Mouse (Mus musculus) liver, embryonic 14.5 days (tissue): ENCODE results near the gene Phlpp1. TPM values are rescaled to one million over a fixed set of nuclear protein-coding genes. Genes with fewer than 3 reads are reported as not detected.

ENCODE experiments used
- ATAC-seq: fragments of 200-750 bp; cut with Nextera tagmentation; 2 replicates; pipeline ENCODE4 v1.8.0; 2017; ENCODE audit warnings: moderate number of reproducible peaks, mild to moderate bottlenecking, moderate library complexity; ENCODE audit not compliant: insufficient read depth
- DNase-seq, 3 experiments: peaks; one replicate each; pipeline ENCODE4 v3.0.0-alpha.2; 2012 to 2013; ENCODE audit warnings: low read depth in 3 of 3, low spot score in 3 of 3
- H3K27ac ChIP-seq: fragments of 300-500 bp; sonication (generic); 2 replicates; pipeline ENCODE4 v1.5.1; 2014; ENCODE audit warnings: moderate library complexity, mild to moderate bottlenecking, control low read depth, inconsistent platforms
- H3K27me3 ChIP-seq: fragments of 300-500 bp; sonication (generic); 2 replicates; pipeline ENCODE4 v1.6.1; 2014; ENCODE audit warnings: mild to moderate bottlenecking, low read length, moderate library complexity; ENCODE audit not compliant: control insufficient read depth, insufficient read depth
- H3K36me3 ChIP-seq: fragments of 300-500 bp; sonication (generic); replicated peaks from 2 replicates; pipeline ENCODE4 v1.6.1; 2014; ENCODE audit warnings: low read depth; ENCODE audit not compliant: control insufficient read depth, insufficient read depth
- H3K4me1 ChIP-seq, 2 experiments: fragments of 200-500 bp in 1 of 2; fragments of 300-500 bp in 1 of 2; sonication (generic) in 1 of 2; replicated peaks; 2 replicates each; pipeline ENCODE4 v1.6.1; 2012 to 2014; ENCODE audit warnings: antibody characterized with exemption in 1 of 2, inconsistent platforms in 1 of 2, low read length in 1 of 2; ENCODE audit not compliant: control insufficient read depth in 2 of 2, insufficient read depth in 2 of 2
- H3K4me2 ChIP-seq: fragments of 300-500 bp; sonication (generic); 2 replicates; pipeline ENCODE4 v1.6.1; 2014; ENCODE audit warnings: low read depth, mild to moderate bottlenecking, control low read depth, moderate library complexity
- H3K4me3 ChIP-seq, 2 experiments: fragments of 200-500 bp in 1 of 2; fragments of 300-500 bp in 1 of 2; sonication (generic) in 1 of 2; 2 replicates each; pipeline ENCODE4 v1.5.1; 2012 to 2014; ENCODE audit warnings: low read depth in 2 of 2, low read length in 2 of 2, mild to moderate bottlenecking in 2 of 2, control low read depth in 1 of 2, inconsistent platforms in 1 of 2, moderate library complexity in 1 of 2; ENCODE audit not compliant: insufficient read depth in 1 of 2
- H3K9ac ChIP-seq: fragments of 300-500 bp; sonication (generic); replicated peaks from 2 replicates; pipeline ENCODE4 v1.6.1; 2014; ENCODE audit warnings: mild to moderate bottlenecking, control low read depth, moderate library complexity
- H3K9me3 ChIP-seq: fragments of 300-500 bp; sonication (generic); 2 replicates; pipeline ENCODE4 v1.6.1; 2016; ENCODE audit warnings: low read length, mixed read lengths; ENCODE audit not compliant: control insufficient read depth
- CTCF ChIP-seq: IDR thresholded peaks from 2 replicates; pipeline ENCODE4 v1.5.1; 2016; ENCODE audit warnings: antibody characterized with exemption, low read depth, control low read depth
- EP300 ChIP-seq: IDR thresholded peaks from 2 replicates; pipeline ENCODE4 v1.6.1; 2016; ENCODE audit warnings: antibody characterized with exemption, low read depth
- WGBS: fragments of 180-500 bp; shearing (Covaris S2); extraction: QIAGEN DNeasy Blood & Tissue Kit; methylation state at CpG from one replicate; pipeline ENCODE4 v1.1.7; 2014; ENCODE audit not compliant: insufficient replicate concordance; 5-methylcytosine and 5-hydroxymethylcytosine counted together
- polyA plus RNA-seq, 2 experiments: library from polyadenylated mRNA; depleted of rRNA in 1 of 2; stranded (reverse) in 1 of 2; unstranded in 1 of 2; fragments of >200 nt; fragmentation: Nextera tagmentation in 1 of 2; extraction: Ambion mirVana in 1 of 2; gene quantifications; 2 replicates each; pipeline versions ENCODE4 v1.2.1 to v1.2.3; 2012 to 2014

Phlpp1 gene
- polyA plus RNA-seq, 2 experiments = 0.94 to 1.2 TPM

DNA sequence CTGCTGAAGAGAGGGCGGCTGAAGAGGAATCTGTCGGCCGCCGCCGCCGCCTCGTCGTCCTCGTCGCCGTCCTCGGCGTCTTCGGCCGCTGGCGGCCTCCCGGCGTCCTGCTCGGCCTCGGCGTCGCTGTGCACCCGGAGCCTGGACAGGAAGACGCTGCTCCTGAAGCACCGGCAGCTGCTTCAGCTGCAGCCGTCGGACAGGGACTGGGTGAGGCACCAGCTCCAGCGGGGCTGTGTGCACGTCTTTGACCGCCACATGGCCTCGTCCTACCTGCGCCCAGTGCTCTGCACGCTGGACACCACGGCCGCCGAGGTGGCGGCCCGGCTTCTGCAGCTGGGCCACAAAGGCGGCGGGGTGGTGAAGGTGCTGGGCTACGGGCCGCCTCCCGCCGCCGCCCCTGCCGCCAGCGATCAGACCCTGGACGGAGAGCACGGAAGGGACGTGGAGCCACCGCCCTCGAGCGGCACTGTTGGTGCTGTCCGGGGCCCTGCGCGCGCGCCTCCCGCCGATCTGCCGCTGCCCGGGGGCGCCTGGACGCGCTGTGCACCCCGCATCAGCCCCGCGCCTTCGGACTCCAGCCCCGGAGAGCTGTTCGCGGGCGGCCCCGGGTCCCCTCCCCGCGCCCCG, 864 bp downstream of the Phlpp1 start:
- no peak overlapping the region for H3K27ac ChIP-seq
- H3K27me3 ChIP-seq = peaks cover 6% of the 10 kb centered on the region
- peak overlapping the region; percentile 76 for H3K4me2 ChIP-seq
- peaks cover 4 to 11% of the 10 kb centered on the region in 2 experiments; a peak in 3 of 4 replicates for H3K4me1 ChIP-seq
- DNase-seq (peak in 2 of 3 experiments; percentile 16 to 19), ATAC-seq (peak; percentile 4)
- no peak for TF ChIP-seq CTCF
- TF ChIP-seq EP300 = no peak
- no peaks in the 10 kb centered on the region for H3K9me3 ChIP-seq
- H3K4me3 ChIP-seq = peak overlapping the region; percentile 62 to 65
- H3K9ac ChIP-seq = peak overlapping the region; percentile 77
- no peaks in the 10 kb centered on the region for H3K36me3 ChIP-seq
- WGBS = under 1% methylated on average over 64 of the region's 77 CpGs

DNA sequence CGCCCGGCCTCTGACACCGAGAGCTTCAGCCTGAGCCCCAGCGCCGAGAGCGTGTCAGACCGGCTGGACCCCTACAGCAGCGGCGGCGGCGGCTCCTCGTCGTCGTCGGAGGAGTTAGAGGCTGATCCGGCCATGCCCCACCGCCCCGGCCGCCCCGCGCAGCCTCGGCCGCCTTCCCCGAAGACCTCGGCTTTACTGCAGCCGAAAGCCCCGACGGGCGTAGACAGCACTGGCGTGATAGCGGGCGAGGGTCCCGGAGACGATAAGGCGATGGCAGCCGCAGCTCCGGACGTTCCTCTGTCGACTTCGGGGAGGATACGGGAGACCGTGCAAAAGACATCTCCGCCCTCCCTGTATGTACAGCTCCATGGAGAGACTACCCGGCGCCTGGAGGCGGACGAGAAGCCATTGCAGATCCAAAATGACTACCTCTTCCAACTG, 1.4 kb downstream of the Phlpp1 start:
- 7% methylated on average over 46 of the region's 47 CpGs for WGBS
- Histone ChIP-seq H3K27ac (no peak overlapping the region), H3K9me3 (no peaks in the 10 kb centered on the region), H3K9ac (peak overlapping the region; percentile 77), H3K4me1 (peaks cover 4 to 11% of the 10 kb centered on the region in 2 experiments; a peak in 3 of 4 replicates), H3K27me3 (peaks cover 6% of the 10 kb centered on the region), H3K4me3 (peak overlapping the region; percentile 62 to 65), H3K36me3 (no peaks in the 10 kb centered on the region), H3K4me2 (peak overlapping the region; percentile 76)
- no peak for TF ChIP-seq EP300
- TF ChIP-seq CTCF = no peak
- DNase-seq (no peak), ATAC-seq (no peak)

DNA sequence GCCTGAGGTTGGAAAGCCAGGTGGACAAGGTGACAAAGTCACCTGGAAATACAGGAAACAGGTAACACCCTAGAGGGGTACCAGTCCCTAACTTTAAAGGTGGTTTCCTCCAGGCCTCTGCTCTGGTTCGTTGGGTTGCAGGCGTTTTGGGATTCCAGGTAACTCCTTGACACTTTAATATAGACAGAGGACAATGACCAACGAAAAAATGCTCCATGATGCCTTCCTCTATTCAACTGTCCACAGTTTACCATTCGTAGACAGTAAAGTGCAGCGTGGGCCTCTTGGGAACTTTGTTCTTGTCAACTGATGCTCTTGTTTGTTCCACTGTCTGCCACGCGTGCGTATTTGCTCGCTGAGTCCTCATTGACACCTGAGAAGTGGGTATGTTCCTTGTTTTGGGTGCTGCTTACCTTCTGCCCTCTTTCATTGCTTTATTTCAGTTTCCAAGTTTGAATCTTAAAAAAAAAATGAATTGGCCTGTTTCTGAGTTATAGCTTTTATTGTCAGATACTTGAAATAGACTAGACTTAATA, 2.1 kb downstream of the Phlpp1 start:
- H3K4me2 ChIP-seq = peak overlapping the region; percentile 76
- H3K27me3 ChIP-seq = peaks cover 6% of the 10 kb centered on the region
- H3K27ac ChIP-seq = no peak overlapping the region
- peak overlapping the region; percentile 62 to 65 for H3K4me3 ChIP-seq
- no peaks in the 10 kb centered on the region for H3K9me3 ChIP-seq
- peaks cover 4 to 11% of the 10 kb centered on the region in 2 experiments; a peak in 3 of 4 replicates for H3K4me1 ChIP-seq
- H3K9ac ChIP-seq = no peak overlapping the region; the same call in 1 of the 2 replicates
- 59% methylated on average over 9 of the region's 9 CpGs for WGBS
- no peak for TF ChIP-seq EP300
- no peak for TF ChIP-seq CTCF
- no peaks in the 10 kb centered on the region for H3K36me3 ChIP-seq
- no peak for ATAC-seq
- no peak for DNase-seq

DNA sequence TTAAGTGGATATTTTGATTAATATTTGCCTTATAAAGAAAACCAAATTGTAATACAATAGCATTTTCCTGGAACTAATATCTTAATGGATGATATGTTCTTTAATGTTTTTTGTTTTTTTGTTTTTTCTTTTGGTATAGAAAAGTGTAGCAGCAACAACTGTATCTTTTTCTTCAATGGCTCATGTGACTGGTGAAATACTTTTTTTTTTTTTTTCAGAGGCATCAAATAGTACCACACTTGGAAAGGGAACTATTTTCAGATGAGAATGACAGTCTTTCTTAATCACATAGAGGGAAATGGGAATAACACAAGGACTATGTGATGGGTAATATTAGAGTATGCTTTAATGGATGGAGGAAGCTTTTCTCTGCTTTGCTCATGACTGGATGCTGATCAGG, 3.0 kb downstream of the Phlpp1 start:
- no peak overlapping the region for H3K27ac ChIP-seq
- H3K9me3 ChIP-seq = no peaks in the 10 kb centered on the region
- no peak for ATAC-seq
- no peak overlapping the region for H3K9ac ChIP-seq
- peaks cover 4 to 11% of the 10 kb centered on the region in 2 experiments; a peak in 3 of 4 replicates for H3K4me1 ChIP-seq
- H3K27me3 ChIP-seq = peaks cover 6% of the 10 kb centered on the region
- H3K4me2 ChIP-seq = no peak overlapping the region
- TF ChIP-seq CTCF (no peak), EP300 (no peak)
- no peak overlapping the region for H3K4me3 ChIP-seq
- no peaks in the 10 kb centered on the region for H3K36me3 ChIP-seq
- no peak for DNase-seq

DNA sequence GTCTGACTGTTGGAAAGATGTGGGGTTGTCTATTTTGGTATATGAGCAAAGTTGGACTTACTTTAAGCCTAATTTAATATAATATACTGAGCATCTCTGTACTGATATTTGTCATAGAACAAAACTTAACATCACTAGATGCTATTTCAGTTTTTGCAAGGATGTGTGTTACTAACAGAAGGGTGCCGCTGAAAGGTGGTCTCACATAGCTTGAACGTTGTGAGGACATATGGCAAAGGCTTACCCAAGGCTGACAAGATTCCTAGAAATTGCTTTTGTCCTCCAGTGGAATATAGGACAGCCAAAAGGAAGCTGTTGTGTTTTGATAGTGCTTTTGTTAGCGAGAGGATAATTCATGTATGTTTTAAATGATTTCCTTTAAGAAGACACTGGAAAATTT, 3.8 kb downstream of the Phlpp1 start:
- no peak for DNase-seq
- peaks cover 6% of the 10 kb centered on the region for H3K27me3 ChIP-seq
- H3K9ac ChIP-seq = no peak overlapping the region
- 67% methylated on average over 3 of the region's 3 CpGs for WGBS
- H3K36me3 ChIP-seq = no peaks in the 10 kb centered on the region
- H3K4me3 ChIP-seq = no peak overlapping the region
- no peaks in the 10 kb centered on the region for H3K9me3 ChIP-seq
- no peak overlapping the region for H3K4me2 ChIP-seq
- no peak overlapping the region for H3K27ac ChIP-seq
- no peak for ATAC-seq
- TF ChIP-seq CTCF (no peak), EP300 (no peak)
- peaks cover 4 to 11% of the 10 kb centered on the region in 2 experiments; a peak in 3 of 4 replicates for H3K4me1 ChIP-seq
